Mouse (Mus musculus) heart, postnatal 0 days (tissue): ENCODE results near the gene Dmrt2.

Experiments used
- CTCF ChIP-seq: IDR thresholded peaks from 2 replicates; pipeline ENCODE4 v1.5.1; 2016; ENCODE audit warnings: antibody characterized with exemption, control low read depth, low read depth
- EP300 ChIP-seq: IDR thresholded peaks from 2 replicates; pipeline ENCODE4 v1.6.1; 2016; ENCODE audit warnings: antibody characterized with exemption, low read depth

DNA sequence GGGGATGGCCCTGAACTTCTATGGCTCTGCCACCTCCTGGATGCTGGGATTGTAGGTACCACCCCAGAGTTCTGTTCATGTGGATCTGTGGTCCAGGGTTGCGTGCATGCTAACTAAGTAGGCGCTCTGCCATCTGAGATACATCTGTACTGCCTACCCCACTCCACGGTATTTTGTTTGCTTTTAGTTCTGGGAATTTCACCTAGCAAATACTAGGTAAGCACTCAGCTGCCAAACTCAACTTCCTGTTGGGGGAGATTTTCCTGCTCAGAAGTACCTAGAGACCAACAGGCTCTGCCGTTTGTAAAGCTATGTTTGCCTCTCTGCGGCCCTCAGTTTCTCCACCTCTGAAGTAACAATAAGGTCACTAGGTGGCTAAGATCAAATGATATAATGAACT lies 37.1 kb upstream of the Dmrt2 start:
- no peak for TF ChIP-seq CTCF
- no peak for TF ChIP-seq EP300
